Mouse (Mus musculus) thymus, postnatal 10 days (tissue): ENCODE measurements around the gene Fam20c.

Source experiments
- DNase-seq, 2 experiments: peaks; one replicate each; pipeline ENCODE4 v3.0.0; 2021; ENCODE audit warnings: low spot score in 2 of 2

Gene Fam20c

DNA sequence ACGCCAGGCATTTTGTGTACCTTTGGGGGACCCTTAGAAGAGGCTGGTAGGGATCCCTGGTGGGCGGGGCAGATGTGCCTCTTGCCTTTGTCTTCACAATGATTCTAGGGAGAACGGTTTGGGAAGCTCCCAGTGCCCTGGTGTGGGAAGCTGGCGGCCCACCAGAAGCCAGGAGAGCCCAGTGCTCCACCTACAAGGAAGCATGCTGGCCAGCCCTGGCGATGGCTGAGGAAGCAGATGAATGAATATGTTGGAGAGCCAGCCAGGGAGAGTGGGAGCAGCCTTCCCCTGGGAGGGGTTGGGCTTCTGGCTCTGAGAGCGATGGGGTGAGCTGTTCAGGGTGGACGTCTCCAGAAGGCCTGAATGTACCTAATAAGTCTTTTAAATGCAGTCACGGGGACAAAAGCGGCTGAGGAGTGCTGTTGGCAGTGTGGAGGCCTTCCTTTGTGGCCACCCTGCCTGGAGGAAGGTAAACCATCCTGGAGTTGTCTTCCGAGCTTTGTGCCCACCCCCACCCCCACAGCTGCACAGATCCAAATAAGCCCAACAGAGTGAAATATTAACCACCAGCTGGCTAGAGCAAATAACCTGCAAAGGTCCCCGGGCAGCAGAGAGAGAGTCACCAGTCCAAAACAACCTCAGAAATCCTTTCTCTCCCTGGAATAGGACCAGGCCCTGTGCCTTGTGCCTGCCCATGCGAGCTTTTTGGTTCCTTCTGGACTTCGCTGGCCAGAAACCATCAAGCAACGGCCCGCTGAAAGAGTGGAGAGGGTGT, 2.2 kb downstream of the Fam20c start:
- no peak for DNase-seq

GRCm38 (mm10) chr5:138757135-138757534, 2.8 kb downstream of the Fam20c start:
- DNase-seq: no peak

DNA sequence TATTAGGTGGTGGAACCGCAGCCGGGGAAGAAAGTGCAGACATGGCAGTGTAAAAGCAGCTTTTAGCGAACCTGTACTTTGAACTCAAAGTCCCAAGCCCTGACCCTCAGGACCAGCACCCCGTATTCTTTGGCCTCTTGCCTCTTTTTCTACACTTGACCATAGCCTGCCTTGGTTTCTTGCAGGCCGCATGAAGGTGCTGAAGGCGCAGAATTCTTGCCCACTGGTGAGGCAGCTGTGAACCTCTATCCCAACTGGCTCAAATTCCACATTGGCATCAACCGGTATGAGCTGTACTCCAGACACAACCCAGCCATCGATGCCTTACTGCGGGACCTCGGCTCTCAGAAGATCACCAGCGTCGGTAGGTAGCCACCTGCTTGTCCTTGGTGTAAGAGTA, 3.3 kb downstream of the Fam20c start:
- no peak for DNase-seq

DNA sequence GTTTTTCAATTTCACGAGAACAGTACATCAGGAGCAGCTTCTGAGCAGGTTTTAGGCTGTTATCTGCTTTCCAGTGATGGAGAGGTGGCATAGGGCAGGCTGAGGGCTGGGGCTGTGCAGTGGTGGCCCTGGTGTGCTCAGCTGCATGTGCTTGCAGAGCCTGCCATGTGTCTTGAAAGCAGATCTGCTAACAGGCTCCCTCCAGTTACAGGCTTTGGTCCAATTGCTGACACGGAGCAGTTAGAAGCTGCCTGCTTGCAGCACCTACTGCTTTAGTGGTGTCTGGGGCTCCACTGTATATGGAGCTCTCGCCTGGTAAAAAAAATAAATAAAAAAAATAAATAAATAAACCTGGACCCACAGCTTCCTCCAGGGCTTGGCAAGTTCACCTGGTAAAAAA, 4.2 kb downstream of the Fam20c start:
- DNase-seq: no peak

DNA sequence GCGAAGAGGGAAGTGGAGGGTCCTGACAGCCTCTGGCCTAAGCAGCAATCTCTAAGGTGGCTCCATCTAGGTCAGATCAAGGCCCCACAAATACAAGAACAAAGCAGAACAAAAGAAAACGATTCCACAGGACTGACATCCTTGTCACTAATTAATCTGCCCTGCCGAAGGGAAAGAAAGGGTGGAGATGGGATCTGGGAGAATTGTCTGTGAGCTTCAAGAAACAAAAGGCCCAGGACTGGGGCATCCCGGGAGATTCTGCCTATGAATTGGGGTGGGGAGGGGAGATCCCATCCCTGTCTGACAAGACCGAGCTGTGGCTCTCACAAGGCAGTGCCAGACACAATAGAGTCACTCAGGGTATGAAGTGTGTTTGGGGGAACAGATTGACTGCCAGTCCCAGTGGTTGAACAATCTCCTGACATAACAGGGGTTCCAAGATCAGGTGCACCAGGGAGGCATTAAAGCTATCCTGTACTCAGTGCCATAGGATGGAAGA, 7.6 kb downstream of the Fam20c start:
- no peak for DNase-seq

GRCm38 (mm10) chr5:138762361-138762760, 8.0 kb downstream of the Fam20c start:
- DNase-seq: no peak

- DNase-seq: no peak
Measured at GRCm38 (mm10) chr5:138764601-138765000, 10.3 kb downstream of the Fam20c start.

DNA sequence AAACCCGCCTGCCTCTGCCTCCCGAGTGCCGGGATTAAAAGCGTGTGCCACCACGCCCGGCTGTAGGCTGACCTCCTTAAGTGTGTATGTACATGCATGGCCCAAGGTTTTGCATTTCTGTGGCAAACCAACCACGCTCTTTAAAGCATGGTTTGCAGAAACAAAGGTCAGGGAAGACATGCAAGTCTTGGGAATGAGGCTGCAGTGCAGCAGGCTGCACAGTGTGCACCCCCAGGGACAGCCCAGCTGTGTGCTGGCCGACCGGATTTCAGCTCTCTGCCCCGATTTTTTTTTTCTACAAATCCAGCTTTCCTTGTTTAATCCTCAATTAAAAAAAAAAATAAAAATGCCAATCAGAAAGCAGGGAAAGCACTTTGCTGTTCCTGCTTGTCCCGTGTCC, 13.3 kb downstream of the Fam20c start:
- no peak for DNase-seq

- no peak for DNase-seq
Measured at GRCm38 (mm10) chr5:138768704-138769103, 14.4 kb downstream of the Fam20c start.

GRCm38 (mm10) chr5:138769126-138769525, 14.8 kb downstream of the Fam20c start:
- DNase-seq: no peak

GRCm38 (mm10) chr5:138775096-138775495, 20.8 kb downstream of the Fam20c start:
- DNase-seq: no peak

DNA sequence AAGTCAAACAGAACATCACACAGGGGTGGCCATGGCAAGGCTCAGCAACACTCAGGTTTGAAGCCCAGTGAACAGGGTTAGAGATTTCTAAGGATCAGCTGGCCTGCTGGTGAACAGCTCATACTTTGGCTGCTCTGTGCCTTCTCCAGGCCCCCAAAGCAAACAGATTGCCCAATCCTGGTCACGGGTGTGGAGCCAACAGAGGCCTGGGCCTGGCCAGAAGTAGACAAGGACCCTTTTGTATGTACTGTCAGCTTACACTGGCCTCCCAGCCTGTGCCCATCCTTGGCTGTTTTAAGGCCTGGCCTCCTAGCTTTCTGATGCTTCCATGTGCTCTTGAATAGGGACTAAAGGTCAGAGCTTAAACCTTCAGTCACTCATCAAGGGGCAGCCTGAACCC, 22.0 kb downstream of the Fam20c start:
- DNase-seq: no peak

DNA sequence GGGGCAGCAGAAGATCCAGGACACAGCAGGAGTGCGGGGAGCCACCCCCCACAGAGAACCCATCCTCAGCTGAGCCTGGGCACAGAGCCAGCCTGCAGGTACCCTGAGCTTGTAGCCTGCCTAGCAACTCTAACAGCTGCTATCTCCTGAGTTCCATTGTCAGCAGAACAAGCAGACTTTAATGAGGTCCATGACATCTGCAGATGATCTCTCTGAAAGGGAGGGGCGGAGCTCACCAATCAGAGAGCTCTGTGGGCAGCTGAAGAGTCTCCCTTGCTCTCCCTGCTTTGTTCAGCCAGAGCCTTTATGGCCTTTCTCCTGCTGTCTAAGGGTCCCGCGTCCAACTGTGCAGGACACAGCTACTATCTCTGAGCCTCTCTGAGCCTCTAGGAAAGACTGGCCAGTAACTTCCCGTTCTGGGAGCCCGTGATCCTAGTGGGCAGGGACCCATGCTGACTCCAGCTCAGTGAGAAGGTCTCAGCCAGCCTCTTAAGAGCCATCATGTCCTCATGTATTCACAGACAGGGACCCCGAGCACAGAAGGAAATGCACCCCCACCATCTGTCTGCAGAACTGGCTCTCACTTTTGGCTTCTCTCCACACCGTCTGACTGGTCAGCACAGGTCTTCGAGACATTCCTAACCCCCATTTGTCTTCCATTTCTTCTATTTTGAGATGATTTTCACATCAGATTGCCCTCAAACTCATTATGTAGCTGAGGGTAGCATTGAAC, 24.6 kb downstream of the Fam20c start:
- DNase-seq: no peak

- DNase-seq: no peak
Measured at GRCm38 (mm10) chr5:138779655-138780054, 25.3 kb downstream of the Fam20c start.

- DNase-seq: no peak
Measured at GRCm38 (mm10) chr5:138782697-138783096, 28.4 kb downstream of the Fam20c start.

DNA sequence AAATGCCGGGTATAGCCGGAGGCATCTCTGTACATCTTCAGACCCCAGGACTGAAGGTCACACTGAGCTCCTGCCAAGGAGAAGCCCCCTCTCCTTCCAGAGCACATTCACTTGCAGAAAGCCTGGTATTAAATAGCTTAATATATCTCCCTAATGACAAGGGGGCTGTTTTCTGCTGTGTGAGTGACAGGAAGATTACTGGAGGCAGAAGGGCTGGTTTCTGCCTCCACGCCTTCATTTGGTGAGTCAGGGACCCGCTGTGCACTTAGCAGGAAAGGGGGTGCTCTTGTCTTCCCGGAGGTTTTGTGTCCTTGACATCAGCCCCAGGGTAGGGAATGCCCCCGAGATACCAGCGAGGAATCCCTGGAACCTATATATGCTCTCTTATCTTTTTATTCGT, 28.9 kb downstream of the Fam20c start:
- DNase-seq: no peak

DNA sequence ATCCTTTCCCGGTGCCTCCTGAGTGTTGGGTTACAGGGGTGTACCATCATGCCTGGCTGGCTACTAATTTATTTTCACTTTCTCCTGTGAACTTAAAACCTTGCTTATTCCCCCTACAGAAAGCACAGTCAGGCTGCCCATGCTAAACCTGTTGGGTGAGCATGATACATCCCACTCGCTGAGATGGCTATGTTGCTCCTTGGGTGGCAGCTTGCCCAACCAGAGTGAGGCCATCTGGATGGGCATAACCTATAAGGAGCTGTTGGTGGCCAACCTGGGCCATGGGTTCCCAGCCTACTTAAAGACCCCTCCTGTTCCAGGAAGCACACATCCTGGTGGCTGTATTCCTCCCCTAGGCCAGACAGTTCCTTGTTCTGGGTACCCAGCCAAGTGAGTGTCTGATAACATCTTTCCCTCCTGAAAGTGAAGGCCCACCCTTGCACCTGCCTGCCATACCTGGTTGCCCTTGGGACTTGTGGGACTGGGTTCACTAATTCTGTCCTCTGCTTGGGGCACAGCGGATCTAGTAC, 31.7 kb downstream of the Fam20c start:
- no peak for DNase-seq

DNA sequence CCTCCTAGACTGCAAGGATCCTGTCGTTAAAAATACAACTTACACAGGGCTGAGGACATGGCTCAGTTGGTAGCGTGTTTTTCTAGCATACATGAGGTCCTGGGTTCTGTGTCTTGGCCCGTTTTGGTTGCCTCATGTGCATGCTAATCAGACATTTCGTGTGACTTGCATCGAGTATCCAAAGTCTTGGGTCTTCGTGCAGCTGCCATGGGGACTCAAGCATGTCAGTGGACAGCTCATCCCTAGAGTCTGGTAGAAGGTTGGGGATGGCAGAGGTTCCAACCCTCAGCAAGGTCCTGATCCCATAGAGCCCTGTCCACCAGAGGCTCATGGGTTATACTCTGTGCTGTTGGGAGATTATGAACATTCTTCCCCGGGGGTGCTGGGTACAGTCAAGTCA, 33.3 kb downstream of the Fam20c start:
- DNase-seq: no peak

DNA sequence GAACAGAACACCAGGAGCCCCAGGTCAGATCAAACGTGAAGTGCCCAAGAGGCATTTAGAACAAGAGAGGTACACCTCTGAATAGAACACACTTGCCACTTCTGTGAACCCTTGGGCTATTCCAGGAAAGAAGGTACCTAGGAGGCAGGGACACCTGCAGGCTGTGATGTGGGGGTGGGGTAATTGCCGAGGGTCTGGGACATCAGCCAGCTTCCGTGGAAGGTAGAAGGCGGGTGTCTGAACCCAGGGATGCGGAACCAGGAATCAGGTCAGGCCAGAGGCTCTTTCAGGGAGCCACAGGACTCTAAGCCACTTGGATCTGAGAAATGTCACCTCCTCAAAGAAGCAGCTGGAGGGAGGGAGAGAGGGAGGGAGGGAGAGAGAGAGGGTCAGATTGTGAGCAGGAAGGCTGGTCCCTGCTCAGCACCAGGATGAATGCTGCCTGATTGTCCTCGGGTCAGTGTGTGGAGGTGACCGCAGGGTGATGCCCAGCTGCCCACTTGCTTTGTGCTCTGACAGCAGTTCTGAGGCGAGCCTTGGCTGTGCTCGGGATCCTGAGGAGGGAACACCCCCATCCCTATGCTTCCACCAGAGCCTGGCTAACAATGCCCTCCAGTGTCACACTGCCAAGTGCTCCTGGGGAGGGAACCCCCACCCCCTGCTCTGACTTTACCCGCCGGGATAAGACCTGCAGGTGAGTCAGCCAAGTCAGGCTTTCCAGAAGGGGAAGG, 34.3 kb downstream of the Fam20c start:
- DNase-seq: no peak

- DNase-seq: no peak
Measured at GRCm38 (mm10) chr5:138790954-138791480, 36.7 kb downstream of the Fam20c start.

GRCm38 (mm10) chr5:138801588-138802116, 47.3 kb downstream of the Fam20c start:
- DNase-seq: no peak

- no peak for DNase-seq
Measured at GRCm38 (mm10) chr5:138804286-138804685, 50.0 kb downstream of the Fam20c start.
